Mouse (Mus musculus) neural tube, embryonic 12.5 days (tissue): ENCODE measurements at regions not wholly inside any gene's neighbourhood (a gene's known extent, or its start where the extent isn't known, plus 50 kb on each side); places are given as distances from the start of the nearest gene placed in this dataset.

ENCODE experiments used
- ATAC-seq: fragments of 200-750 bp; cut with Nextera tagmentation; 2 replicates; pipeline ENCODE4 v1.8.0; 2017; ENCODE audit warnings: low read depth, mild to moderate bottlenecking, moderate TSS enrichment, moderate library complexity; ENCODE audit not compliant: low FRiP score
- H3K27ac ChIP-seq: fragments of 300-500 bp; sonication (generic); 2 replicates; pipeline ENCODE4 v1.5.1; 2016
- H3K27me3 ChIP-seq: fragments of 300-500 bp; sonication (generic); replicated peaks from 2 replicates; pipeline ENCODE4 v1.6.1; 2016; ENCODE audit warnings: mild to moderate bottlenecking
- H3K36me3 ChIP-seq: fragments of 300-500 bp; sonication (generic); 2 replicates; pipeline ENCODE4 v1.6.1; 2016; ENCODE audit warnings: mild to moderate bottlenecking
- H3K4me1 ChIP-seq: fragments of 300-500 bp; sonication (generic); 2 replicates; pipeline ENCODE4 v1.6.1; 2016
- H3K4me2 ChIP-seq: fragments of 300-500 bp; sonication (generic); replicated peaks from 2 replicates; pipeline ENCODE4 v1.6.1; 2016; ENCODE audit warnings: mild to moderate bottlenecking
- H3K4me3 ChIP-seq: fragments of 300-500 bp; sonication (generic); 2 replicates; pipeline ENCODE4 v1.5.1; 2016
- H3K9ac ChIP-seq: fragments of 300-500 bp; sonication (generic); 2 replicates; pipeline ENCODE4 v1.6.1; 2016; ENCODE audit warnings: mild to moderate bottlenecking
- H3K9me3 ChIP-seq: fragments of 300-500 bp; sonication (generic); 2 replicates; pipeline ENCODE4 v1.6.1; 2016; ENCODE audit warnings: mild to moderate bottlenecking
- WGBS: fragments of 180-500 bp; shearing (Covaris S2); methylation state at CpG from one replicate; pipeline ENCODE4 v1.1.7; 2016; 5-methylcytosine and 5-hydroxymethylcytosine counted together

DNA sequence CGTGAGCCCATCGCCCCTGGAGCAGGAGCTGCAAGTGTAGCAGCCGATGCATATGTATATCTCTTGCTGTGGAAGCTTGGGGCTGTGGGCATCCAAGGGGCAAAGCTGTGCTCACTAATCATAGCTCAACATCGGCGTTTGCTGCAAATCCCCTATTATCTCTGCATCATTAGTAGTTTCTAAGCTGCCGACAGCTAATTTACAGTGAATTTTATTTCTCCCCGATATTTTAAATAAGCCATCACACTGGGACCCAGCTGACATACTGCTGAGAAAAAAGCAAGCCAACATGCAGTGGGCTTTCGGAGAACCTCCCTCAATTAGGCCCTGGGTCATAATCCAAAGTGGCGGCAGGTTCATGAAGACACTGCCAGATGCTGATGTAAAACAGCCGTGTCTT, 313.3 kb upstream of the Eef2kmt start:
- H3K4me2 ChIP-seq: no peak overlapping the region
- no peak overlapping the region for H3K4me3 ChIP-seq
- H3K9me3 ChIP-seq: no peaks in the 10 kb centered on the region
- H3K4me1 ChIP-seq: peaks cover 7% of the 10 kb centered on the region
- WGBS: 73% methylated on average over 10 of the region's 10 CpGs
- no peaks in the 10 kb centered on the region for H3K36me3 ChIP-seq
- ATAC-seq: no peak
- no peaks in the 10 kb centered on the region for H3K27me3 ChIP-seq
- no peak overlapping the region for H3K27ac ChIP-seq
- H3K9ac ChIP-seq: no peak overlapping the region

DNA sequence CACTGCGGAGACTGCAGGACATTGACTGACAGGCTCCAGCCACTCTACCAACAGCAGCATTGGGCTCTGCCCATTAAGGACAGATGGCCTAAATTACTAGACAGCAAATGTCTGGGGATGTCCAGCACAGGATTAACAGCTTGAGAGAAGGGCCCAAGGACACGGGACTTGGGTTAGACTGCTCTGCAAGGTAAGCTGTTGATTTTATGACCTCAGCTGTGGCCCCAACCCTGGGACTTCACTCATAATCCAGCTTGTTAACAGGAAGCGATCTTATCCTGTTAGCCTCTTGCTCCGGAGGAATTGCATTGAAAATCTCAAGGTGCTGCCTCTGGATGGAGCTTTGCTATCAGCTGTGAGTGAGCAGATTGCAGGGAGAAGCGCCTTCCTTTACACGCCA, 293.2 kb upstream of the Eef2kmt start:
- Histone ChIP-seq H3K9me3 (no peaks in the 10 kb centered on the region), H3K27ac (no peak overlapping the region), H3K9ac (no peak overlapping the region), H3K4me2 (no peak overlapping the region), H3K4me3 (no peak overlapping the region), H3K36me3 (no peaks in the 10 kb centered on the region), H3K27me3 (no peaks in the 10 kb centered on the region), H3K4me1 (no peaks in the 10 kb centered on the region)
- ATAC-seq: no peak
- WGBS: 61% methylated on average over 6 of the region's 6 CpGs

DNA sequence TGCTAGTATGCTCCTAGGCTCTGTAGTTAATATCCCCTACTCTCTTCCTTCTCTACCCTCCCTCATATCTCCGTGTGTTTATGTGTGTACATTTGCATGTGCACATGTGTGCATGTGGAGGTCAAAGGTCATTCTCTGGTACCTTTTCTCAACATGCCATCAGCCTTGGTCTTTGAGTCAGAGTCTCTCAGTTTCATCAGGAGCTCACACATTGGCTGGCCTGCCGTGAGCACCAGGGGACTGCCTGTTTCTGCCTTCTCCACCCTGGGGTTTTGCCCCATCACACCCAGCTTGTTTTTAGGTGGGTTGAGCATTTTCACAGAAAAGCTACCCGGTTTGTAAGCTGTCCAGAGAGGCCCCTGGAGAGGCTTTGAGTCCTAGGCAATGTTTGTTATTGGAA, 292.8 kb upstream of the Eef2kmt start:
- Histone ChIP-seq H3K4me1 (no peaks in the 10 kb centered on the region), H3K9me3 (no peaks in the 10 kb centered on the region), H3K9ac (no peak overlapping the region), H3K27ac (no peak overlapping the region), H3K36me3 (no peaks in the 10 kb centered on the region), H3K4me2 (no peak overlapping the region), H3K27me3 (no peaks in the 10 kb centered on the region), H3K4me3 (no peak overlapping the region)
- ATAC-seq: no peak
- WGBS: 71% methylated on average over 3 of the region's 3 CpGs

DNA sequence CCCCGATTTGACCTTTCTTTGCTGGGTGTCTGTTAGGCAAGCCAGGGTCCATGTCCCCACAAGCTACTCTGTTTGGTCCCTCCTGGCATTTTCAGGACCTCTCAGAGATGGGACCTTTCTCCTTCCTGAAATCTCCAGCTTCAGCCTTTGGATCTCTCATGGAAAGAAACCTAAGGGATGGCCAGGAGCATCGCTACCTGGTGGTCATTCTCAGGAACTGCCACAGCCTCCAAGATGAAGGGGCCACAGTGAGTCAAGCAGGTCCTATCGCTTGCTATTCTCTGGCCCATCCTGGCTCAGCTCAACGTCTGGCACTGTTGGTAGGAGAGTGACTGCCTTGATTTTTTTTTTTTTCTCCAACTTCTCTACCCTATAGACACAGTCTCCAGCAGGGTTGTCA, 291.0 kb upstream of the Eef2kmt start:
- no peak overlapping the region for H3K27ac ChIP-seq
- no peaks in the 10 kb centered on the region for H3K9me3 ChIP-seq
- H3K36me3 ChIP-seq: no peaks in the 10 kb centered on the region
- H3K4me1 ChIP-seq: no peaks in the 10 kb centered on the region
- no peak overlapping the region for H3K4me2 ChIP-seq
- 51% methylated on average over 4 of the region's 4 CpGs for WGBS
- no peak for ATAC-seq
- no peaks in the 10 kb centered on the region for H3K27me3 ChIP-seq
- no peak overlapping the region for H3K4me3 ChIP-seq
- H3K9ac ChIP-seq: no peak overlapping the region

DNA sequence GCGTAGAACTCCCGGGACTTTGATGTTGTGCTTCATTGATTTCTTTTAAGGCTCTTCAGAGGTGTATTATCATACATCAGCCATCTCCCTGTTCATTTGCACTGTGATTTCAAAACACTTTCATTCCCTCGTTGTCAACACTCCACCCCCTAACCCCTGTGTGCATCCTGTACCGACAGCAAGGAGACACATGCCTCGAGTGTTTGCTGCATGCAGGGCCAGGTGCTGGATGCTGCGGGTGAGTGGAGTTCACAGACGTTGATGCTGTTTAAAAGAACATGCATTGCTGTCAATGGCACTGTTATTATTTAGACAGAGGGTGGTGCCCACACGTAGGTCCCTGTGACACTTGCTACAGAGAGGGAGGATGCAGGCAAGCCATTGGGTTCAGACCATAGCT, 290.0 kb upstream of the Eef2kmt start:
- Histone ChIP-seq H3K9me3 (no peaks in the 10 kb centered on the region), H3K9ac (no peak overlapping the region), H3K4me3 (no peak overlapping the region), H3K27me3 (no peaks in the 10 kb centered on the region), H3K4me2 (no peak overlapping the region), H3K4me1 (no peaks in the 10 kb centered on the region), H3K36me3 (no peaks in the 10 kb centered on the region), H3K27ac (no peak overlapping the region)
- ATAC-seq: no peak
- 76% methylated on average over 8 of the region's 8 CpGs for WGBS

DNA sequence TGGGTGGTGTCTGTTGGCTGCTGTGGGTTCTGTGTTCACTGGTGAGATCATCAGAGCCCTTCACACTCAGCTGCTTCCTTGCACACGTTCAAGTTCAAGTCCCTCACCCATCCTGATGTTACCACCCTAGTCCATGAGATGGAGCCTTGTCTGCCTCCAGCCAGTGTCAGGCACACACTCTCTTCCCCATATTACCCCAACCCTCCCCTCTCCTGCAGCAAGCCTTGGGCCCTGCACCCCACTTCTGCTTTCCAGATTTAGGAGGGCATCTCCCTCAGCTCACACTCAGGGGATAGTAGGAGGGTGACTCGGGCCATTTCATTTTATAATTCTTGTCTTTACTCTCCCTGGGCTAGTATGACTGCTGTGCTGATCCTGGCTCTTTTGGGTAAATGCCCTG, 288.7 kb upstream of the Eef2kmt start:
- no peak for ATAC-seq
- Histone ChIP-seq H3K9me3 (no peaks in the 10 kb centered on the region), H3K4me2 (no peak overlapping the region), H3K36me3 (no peaks in the 10 kb centered on the region), H3K27me3 (no peaks in the 10 kb centered on the region), H3K4me1 (no peaks in the 10 kb centered on the region), H3K4me3 (no peak overlapping the region), H3K9ac (no peak overlapping the region), H3K27ac (no peak overlapping the region)
- WGBS: 66% methylated on average over 2 of the region's 2 CpGs

DNA sequence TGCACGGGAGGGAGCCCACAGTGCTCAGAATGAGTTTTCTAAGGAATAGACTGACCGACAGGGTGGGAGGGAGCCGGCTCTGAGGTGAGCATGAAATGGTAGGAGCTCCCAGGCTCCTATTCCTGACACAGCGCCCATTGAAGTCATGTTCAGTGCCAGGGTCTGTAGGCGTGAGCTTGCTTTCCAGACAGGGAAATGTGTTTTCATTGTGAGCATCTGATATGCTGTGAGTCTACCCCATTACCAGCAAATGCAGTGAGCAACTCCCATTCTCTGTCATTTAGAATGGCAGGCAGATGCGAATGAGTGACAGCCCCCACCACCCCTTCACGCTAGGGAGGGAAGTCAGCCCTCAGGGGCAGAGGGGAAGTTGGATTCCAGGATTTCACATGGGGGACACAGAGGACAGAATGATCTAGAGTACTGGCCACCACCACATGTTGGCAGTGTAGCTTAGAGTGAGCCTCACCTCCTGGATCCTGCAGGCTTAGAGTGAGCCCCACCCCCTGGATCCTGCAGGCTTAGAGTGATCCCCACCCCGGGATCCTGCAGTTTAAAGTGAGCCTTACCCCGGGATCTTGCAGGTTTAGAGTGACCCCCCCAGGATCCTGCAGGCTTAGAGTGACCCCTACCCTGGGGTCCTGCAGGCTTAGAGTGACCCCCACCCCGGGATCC, 283.2 kb upstream of the Eef2kmt start:
- H3K9me3 ChIP-seq: no peaks in the 10 kb centered on the region
- no peak for ATAC-seq
- WGBS: 62% methylated on average over 10 of the region's 10 CpGs
- peaks cover 5% of the 10 kb centered on the region; the same call in 1 of the 2 replicates for H3K4me1 ChIP-seq
- H3K9ac ChIP-seq: no peak overlapping the region
- no peak overlapping the region for H3K27ac ChIP-seq
- H3K4me3 ChIP-seq: no peak overlapping the region
- no peaks in the 10 kb centered on the region for H3K36me3 ChIP-seq
- no peaks in the 10 kb centered on the region; the same call in none of the 2 replicates for H3K27me3 ChIP-seq
- no peak overlapping the region for H3K4me2 ChIP-seq

DNA sequence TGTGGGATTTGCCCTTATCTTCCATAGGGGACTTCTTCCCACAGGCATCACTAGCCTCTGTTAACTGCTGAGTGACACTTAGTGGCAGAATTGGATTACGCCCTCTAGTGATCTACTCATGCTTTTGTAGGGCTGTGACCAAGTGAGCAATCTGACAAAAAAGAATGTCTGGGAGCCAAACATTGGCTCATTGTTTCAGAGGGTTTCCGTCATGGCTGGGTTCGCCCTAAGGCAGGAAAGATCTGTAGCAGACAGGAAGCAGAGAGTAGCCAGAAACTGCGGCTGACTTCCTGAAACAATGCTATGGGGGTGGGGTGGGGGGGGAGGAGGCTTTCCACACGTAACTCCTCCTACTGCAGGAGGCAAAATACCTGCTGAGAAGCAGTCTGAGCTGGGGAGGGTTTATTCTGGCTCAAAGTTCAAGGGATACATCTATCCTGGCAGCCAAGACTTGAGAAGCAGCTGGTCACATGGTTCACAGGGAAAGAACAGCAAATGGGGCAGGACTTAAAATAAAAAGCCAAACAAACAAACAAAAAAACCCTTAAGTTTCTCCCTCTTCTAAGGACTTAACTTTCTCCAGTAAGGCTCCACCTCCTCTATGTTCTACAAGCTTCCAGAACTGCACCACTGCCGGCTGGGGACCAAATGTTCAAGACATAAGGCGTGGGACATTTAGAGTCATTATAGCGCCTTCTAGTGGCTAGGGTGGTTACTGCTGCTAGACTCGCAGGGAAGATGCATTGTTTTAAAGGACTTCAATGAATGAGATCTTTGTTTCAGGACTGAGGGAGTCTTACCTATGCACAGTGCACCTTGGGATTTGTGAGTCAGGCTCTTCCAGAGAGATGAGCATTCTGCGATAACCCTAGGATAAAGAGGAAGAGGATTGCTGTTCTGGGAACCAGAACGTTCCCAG, 281.8 kb upstream of the Eef2kmt start:
- Histone ChIP-seq H3K36me3 (no peaks in the 10 kb centered on the region), H3K4me3 (no peak overlapping the region), H3K9me3 (no peaks in the 10 kb centered on the region), H3K4me1 (peaks cover 5% of the 10 kb centered on the region; the same call in 1 of the 2 replicates), H3K4me2 (no peak overlapping the region), H3K27me3 (no peaks in the 10 kb centered on the region; the same call in none of the 2 replicates), H3K27ac (no peak overlapping the region), H3K9ac (no peak overlapping the region)
- ATAC-seq: 0 out of 2 replicates have a peak, but pooled peaks have one; percentile 15
- WGBS: 51% methylated on average over 11 of the region's 11 CpGs

DNA sequence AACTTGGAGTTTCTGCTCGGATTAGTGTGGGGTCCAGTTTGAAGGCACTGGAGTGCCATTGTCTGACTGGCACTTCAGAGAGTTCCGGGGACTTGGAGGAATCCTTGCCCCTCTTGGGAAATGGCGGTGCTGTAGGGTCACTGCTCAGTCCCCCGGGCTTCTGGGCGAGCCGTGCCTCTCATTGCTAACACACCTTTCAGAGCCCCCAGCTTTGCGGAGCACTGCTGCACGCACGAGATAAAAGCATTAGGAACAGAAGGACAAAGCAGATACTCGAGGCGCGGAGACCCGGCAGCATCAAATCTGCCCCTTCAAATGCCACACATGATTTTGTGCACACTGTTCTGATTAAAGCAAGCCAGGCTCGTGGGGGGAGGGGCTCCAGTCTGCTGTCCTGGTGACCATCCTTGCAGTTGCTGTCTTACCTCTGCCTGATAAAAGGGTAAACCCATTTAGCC, 280.8 kb upstream of the Eef2kmt start:
- H3K9me3 ChIP-seq: no peaks in the 10 kb centered on the region
- H3K36me3 ChIP-seq: no peaks in the 10 kb centered on the region
- H3K4me1 ChIP-seq: peaks cover 5% of the 10 kb centered on the region; the same call in 1 of the 2 replicates
- no peak overlapping the region for H3K9ac ChIP-seq
- no peak overlapping the region for H3K27ac ChIP-seq
- no peak for ATAC-seq
- H3K27me3 ChIP-seq: no peaks in the 10 kb centered on the region; the same call in none of the 2 replicates
- 0 out of 2 replicates have a peak overlapping the region, but pooled peaks have one; percentile 6 for H3K4me2 ChIP-seq
- H3K4me3 ChIP-seq: no peak overlapping the region
- WGBS: 35% methylated on average over 14 of the region's 14 CpGs

DNA sequence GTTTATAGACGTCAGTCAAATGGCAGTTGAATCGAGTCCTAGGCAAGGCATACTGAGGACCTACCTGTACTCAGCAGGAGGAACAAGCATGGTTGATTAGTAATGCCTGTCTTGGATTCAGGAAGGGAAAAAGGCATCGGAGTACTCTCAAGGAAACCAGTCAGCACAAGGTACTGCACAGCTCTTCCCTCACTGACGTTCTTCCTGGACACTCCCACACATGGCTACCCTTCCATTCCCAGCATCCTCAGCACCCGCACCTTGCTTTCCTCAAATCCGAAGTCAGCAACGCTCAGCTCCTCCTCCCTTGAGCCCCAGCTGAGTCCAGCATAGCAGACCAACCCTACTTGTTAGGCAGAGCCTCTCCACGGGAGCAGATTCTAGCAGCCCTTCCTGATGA, 279.6 kb upstream of the Eef2kmt start:
- Histone ChIP-seq H3K27me3 (no peaks in the 10 kb centered on the region; the same call in none of the 2 replicates), H3K9me3 (no peaks in the 10 kb centered on the region), H3K9ac (no peak overlapping the region), H3K4me2 (no peak overlapping the region), H3K4me3 (no peak overlapping the region), H3K27ac (no peak overlapping the region), H3K4me1 (peaks cover 8% of the 10 kb centered on the region; the same call in 1 of the 2 replicates), H3K36me3 (no peaks in the 10 kb centered on the region)
- no peak for ATAC-seq
- 61% methylated on average over 8 of the region's 8 CpGs for WGBS

DNA sequence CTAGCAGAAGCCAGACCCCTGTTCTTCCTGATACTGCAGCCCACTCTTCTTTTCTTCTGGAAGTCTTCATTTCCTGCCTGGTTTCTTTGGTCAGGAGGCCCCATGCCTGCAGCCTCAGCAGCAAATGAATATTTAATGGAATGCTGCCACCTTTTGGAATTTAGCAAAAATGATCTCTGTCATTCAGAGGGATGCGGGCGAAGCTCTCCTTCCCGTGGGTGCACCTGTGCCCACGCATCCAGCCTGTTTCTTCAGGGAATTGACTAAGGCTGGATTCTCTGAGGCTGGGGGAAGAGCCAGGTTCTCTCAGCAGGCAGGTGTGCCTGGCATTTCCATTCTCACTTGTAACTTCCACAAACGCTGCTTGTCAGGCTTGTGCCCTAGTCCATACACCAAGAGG, 279.1 kb upstream of the Eef2kmt start:
- ATAC-seq: no peak
- Histone ChIP-seq H3K9me3 (no peaks in the 10 kb centered on the region), H3K9ac (no peak overlapping the region), H3K4me2 (no peak overlapping the region), H3K4me1 (peaks cover 9% of the 10 kb centered on the region; the same call in 1 of the 2 replicates), H3K27ac (no peak overlapping the region), H3K27me3 (no peaks in the 10 kb centered on the region; the same call in none of the 2 replicates), H3K36me3 (no peaks in the 10 kb centered on the region), H3K4me3 (no peak overlapping the region)
- 67% methylated on average over 5 of the region's 5 CpGs for WGBS

DNA sequence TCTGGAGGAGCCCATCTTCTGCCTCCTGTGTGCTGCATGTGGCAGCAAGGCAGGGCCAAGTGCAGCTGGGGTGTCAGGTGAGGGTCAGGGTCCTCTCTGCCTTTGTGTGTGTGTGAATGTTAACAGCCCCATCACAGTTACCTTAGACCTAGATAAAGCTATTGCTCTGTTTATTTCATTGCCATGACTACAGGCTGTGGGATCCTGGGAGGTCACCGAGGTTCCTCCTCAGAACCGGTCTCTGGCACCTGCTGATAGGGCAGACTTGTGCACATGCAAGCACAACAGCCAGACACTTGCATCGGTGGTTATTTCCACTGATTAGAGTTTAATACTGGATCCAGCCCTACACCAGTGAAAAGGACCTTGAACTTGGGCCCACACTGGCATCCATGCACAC, 278.6 kb upstream of the Eef2kmt start:
- no peak overlapping the region for H3K4me2 ChIP-seq
- H3K36me3 ChIP-seq: no peaks in the 10 kb centered on the region
- no peak overlapping the region for H3K27ac ChIP-seq
- H3K4me3 ChIP-seq: no peak overlapping the region
- H3K9me3 ChIP-seq: no peaks in the 10 kb centered on the region
- peaks cover 9% of the 10 kb centered on the region; the same call in 1 of the 2 replicates for H3K4me1 ChIP-seq
- 66% methylated on average over 3 of the region's 3 CpGs for WGBS
- no peak for ATAC-seq
- H3K9ac ChIP-seq: no peak overlapping the region
- no peaks in the 10 kb centered on the region; the same call in none of the 2 replicates for H3K27me3 ChIP-seq
